Mouse (Mus musculus): ENCODE measurements at regions not wholly inside any gene's neighbourhood (a gene's known extent, or its start where the extent isn't known, plus 50 kb on each side); places are given as distances from the start of the nearest gene placed in this dataset.

- Histone ChIP-seq H3K36me3 (no peaks in the 10 kb centered on the region), H3K4me2 (0 out of 2 replicates have a peak overlapping the region, but pooled peaks have one; percentile 13), H3K9ac (no peak overlapping the region), H3K27ac (no peak overlapping the region), H3K9me3 (no peaks in the 10 kb centered on the region), H3K4me3 (no peak overlapping the region), H3K27me3 (no peaks in the 10 kb centered on the region), H3K4me1 (peaks cover 10% of the 10 kb centered on the region; the same call in 1 of the 2 replicates)
- no peak for ATAC-seq (ENCODE audit: borderline replicate concordance, extremely low read depth, low FRiP score, low TSS enrichment)
- 63% methylated on average over 15 of the region's 15 CpGs for WGBS
Observed at GRCm38 (mm10) chr3:149379866-149380472, 389.6 kb upstream of the Adgrl2 start.

- no peak for ATAC-seq (ENCODE audit: borderline replicate concordance, extremely low read depth, low FRiP score, low TSS enrichment)
- Histone ChIP-seq H3K4me3 (no peak overlapping the region), H3K36me3 (no peaks in the 10 kb centered on the region), H3K4me1 (peaks cover 10% of the 10 kb centered on the region; the same call in 1 of the 2 replicates), H3K27ac (no peak overlapping the region), H3K27me3 (no peaks in the 10 kb centered on the region), H3K9me3 (no peaks in the 10 kb centered on the region), H3K4me2 (no peak overlapping the region), H3K9ac (no peak overlapping the region)
- WGBS, result 86% methylated on average over 3 of the region's 3 CpGs
Observed at GRCm38 (mm10) chr3:149379249-149379865, 389.0 kb upstream of the Adgrl2 start.

- Histone ChIP-seq H3K9me3 (no peaks in the 10 kb centered on the region), H3K36me3 (no peaks in the 10 kb centered on the region), H3K4me1 (no peaks in the 10 kb centered on the region), H3K27ac (no peak overlapping the region), H3K4me3 (no peak overlapping the region), H3K4me2 (no peak overlapping the region), H3K27me3 (no peaks in the 10 kb centered on the region), H3K9ac (no peak overlapping the region)
- no peak for ATAC-seq (ENCODE audit: borderline replicate concordance, extremely low read depth, low FRiP score, low TSS enrichment)
- WGBS, result 83% methylated on average over 5 of the region's 5 CpGs
Observed at GRCm38 (mm10) chr3:149371439-149371838, 381.1 kb upstream of the Adgrl2 start.

GRCm38 (mm10) chr3:149370517-149371227 lies 380.3 kb upstream of the Adgrl2 start:
- H3K4me2 ChIP-seq, result no peak overlapping the region
- no peaks in the 10 kb centered on the region for H3K9me3 ChIP-seq
- H3K27ac ChIP-seq, result no peak overlapping the region
- no peak for ATAC-seq (ENCODE audit: borderline replicate concordance, extremely low read depth, low FRiP score, low TSS enrichment)
- H3K9ac ChIP-seq, result no peak overlapping the region
- 86% methylated on average over 6 of the region's 6 CpGs for WGBS
- H3K36me3 ChIP-seq, result no peaks in the 10 kb centered on the region
- no peaks in the 10 kb centered on the region for H3K4me1 ChIP-seq
- no peaks in the 10 kb centered on the region for H3K27me3 ChIP-seq
- H3K4me3 ChIP-seq, result no peak overlapping the region

- Histone ChIP-seq H3K36me3 (no peaks in the 10 kb centered on the region), H3K27me3 (no peaks in the 10 kb centered on the region), H3K9me3 (no peaks in the 10 kb centered on the region), H3K4me3 (no peak overlapping the region), H3K4me2 (no peak overlapping the region), H3K27ac (no peak overlapping the region), H3K9ac (no peak overlapping the region), H3K4me1 (no peaks in the 10 kb centered on the region)
- 56% methylated on average over 3 of the region's 3 CpGs for WGBS
- no peak for ATAC-seq (ENCODE audit: borderline replicate concordance, extremely low read depth, low FRiP score, low TSS enrichment)
Observed at GRCm38 (mm10) chr3:149367888-149368287, 377.5 kb upstream of the Adgrl2 start.

GRCm38 (mm10) chr3:149360164-149360563 lies 369.8 kb upstream of the Adgrl2 start:
- no peak overlapping the region for H3K4me2 ChIP-seq
- peaks cover 7% of the 10 kb centered on the region; the same call in 1 of the 2 replicates for H3K4me1 ChIP-seq
- H3K9ac ChIP-seq, result no peak overlapping the region
- no peaks in the 10 kb centered on the region for H3K9me3 ChIP-seq
- no peak for ATAC-seq (ENCODE audit: borderline replicate concordance, extremely low read depth, low FRiP score, low TSS enrichment)
- H3K27me3 ChIP-seq, result no peaks in the 10 kb centered on the region
- no peaks in the 10 kb centered on the region for H3K36me3 ChIP-seq
- WGBS, result 52% methylated on average over 2 of the region's 2 CpGs
- H3K27ac ChIP-seq, result no peak overlapping the region
- no peak overlapping the region for H3K4me3 ChIP-seq

GRCm38 (mm10) chr3:149358570-149359193 lies 368.3 kb upstream of the Adgrl2 start:
- Histone ChIP-seq H3K36me3 (no peaks in the 10 kb centered on the region), H3K27ac (peak overlapping the region; percentile 63), H3K4me3 (no peak overlapping the region), H3K4me2 (peak overlapping the region; percentile 23), H3K27me3 (no peaks in the 10 kb centered on the region), H3K9me3 (no peaks in the 10 kb centered on the region), H3K4me1 (peaks cover 7% of the 10 kb centered on the region; the same call in 1 of the 2 replicates), H3K9ac (no peak overlapping the region)
- WGBS, result 23% methylated on average over 6 of the region's 6 CpGs
- ATAC-seq (ENCODE audit: borderline replicate concordance, extremely low read depth, low FRiP score, low TSS enrichment), result no peak; the same call in 1 of the 2 replicates

GRCm38 (mm10) chr3:149357903-149358569 lies 367.7 kb upstream of the Adgrl2 start:
- Histone ChIP-seq H3K27ac (peak overlapping the region; percentile 63), H3K4me1 (peaks cover 7% of the 10 kb centered on the region; the same call in 1 of the 2 replicates), H3K9me3 (no peaks in the 10 kb centered on the region), H3K9ac (no peak overlapping the region), H3K36me3 (no peaks in the 10 kb centered on the region), H3K4me3 (no peak overlapping the region), H3K27me3 (no peaks in the 10 kb centered on the region), H3K4me2 (peak overlapping the region; percentile 23)
- no peak; the same call in 1 of the 2 replicates for ATAC-seq (ENCODE audit: borderline replicate concordance, extremely low read depth, low FRiP score, low TSS enrichment)
- WGBS, result 46% methylated on average over 14 of the region's 14 CpGs

GRCm38 (mm10) chr3:149357121-149357520 lies 366.8 kb upstream of the Adgrl2 start:
- Histone ChIP-seq H3K36me3 (no peaks in the 10 kb centered on the region), H3K9me3 (no peaks in the 10 kb centered on the region), H3K4me2 (no peak overlapping the region), H3K4me1 (peaks cover 7% of the 10 kb centered on the region; the same call in 1 of the 2 replicates), H3K4me3 (no peak overlapping the region), H3K27me3 (no peaks in the 10 kb centered on the region), H3K9ac (no peak overlapping the region), H3K27ac (no peak overlapping the region)
- ATAC-seq (ENCODE audit: borderline replicate concordance, extremely low read depth, low FRiP score, low TSS enrichment), result no peak
- 59% methylated on average over 2 of the region's 2 CpGs for WGBS

GRCm38 (mm10) chr3:149355362-149355761 lies 365.0 kb upstream of the Adgrl2 start:
- H3K4me1 ChIP-seq, result peaks cover 7% of the 10 kb centered on the region; the same call in 1 of the 2 replicates
- no peaks in the 10 kb centered on the region for H3K36me3 ChIP-seq
- no peak overlapping the region for H3K4me2 ChIP-seq
- H3K27ac ChIP-seq, result no peak overlapping the region
- no peak for ATAC-seq (ENCODE audit: borderline replicate concordance, extremely low read depth, low FRiP score, low TSS enrichment)
- H3K9me3 ChIP-seq, result no peaks in the 10 kb centered on the region
- 92% methylated on average over 11 of the region's 11 CpGs for WGBS
- H3K27me3 ChIP-seq, result no peaks in the 10 kb centered on the region
- no peak overlapping the region for H3K9ac ChIP-seq
- H3K4me3 ChIP-seq, result no peak overlapping the region

- Histone ChIP-seq H3K4me2 (no peak overlapping the region), H3K4me3 (no peak overlapping the region), H3K27me3 (no peaks in the 10 kb centered on the region), H3K4me1 (peaks cover 7% of the 10 kb centered on the region; the same call in 1 of the 2 replicates), H3K9me3 (no peaks in the 10 kb centered on the region), H3K36me3 (no peaks in the 10 kb centered on the region), H3K27ac (no peak overlapping the region), H3K9ac (no peak overlapping the region)
- no peak for ATAC-seq (ENCODE audit: borderline replicate concordance, extremely low read depth, low FRiP score, low TSS enrichment)
- 81% methylated on average over 5 of the region's 5 CpGs for WGBS
Observed at GRCm38 (mm10) chr3:149353958-149354357, 363.6 kb upstream of the Adgrl2 start.

Data from lung, embryonic 15.5 days (tissue).